Mouse (Mus musculus) spleen, adult 18-20 months (tissue): Measurements from ENCODE around the gene Ttll12.

ENCODE experiments used
- DNase-seq, 2 experiments: peaks; one replicate each; pipeline ENCODE4 v3.0.0; 2022; ENCODE audit warnings: mixed read lengths in 2 of 2

Ttll12 gene

GRCm38 (mm10) chr15:83594513-83595363 lies at the start of gene Ttll12:
Ttll12 (minus strand) TSS chr15:83595157.
- DNase-seq = peak; percentile 74 to 87

- no peak for DNase-seq
Observed at GRCm38 (mm10) chr15:83642518-83642917, 47.6 kb upstream of the Ttll12 start.

GRCm38 (mm10) chr15:83640208-83640607 lies 45.3 kb upstream of the Ttll12 start:
- no peak for DNase-seq

- DNase-seq = no peak
Observed at GRCm38 (mm10) chr15:83639160-83639559, 44.2 kb upstream of the Ttll12 start.

GRCm38 (mm10) chr15:83638196-83638899 lies 43.4 kb upstream of the Ttll12 start:
- no peak for DNase-seq

GRCm38 (mm10) chr15:83636759-83637158 lies 41.8 kb upstream of the Ttll12 start:
- no peak for DNase-seq

GRCm38 (mm10) chr15:83635251-83635650 lies 40.3 kb upstream of the Ttll12 start:
- DNase-seq = no peak

- DNase-seq = no peak
Observed at GRCm38 (mm10) chr15:83634076-83634475, 39.1 kb upstream of the Ttll12 start.

GRCm38 (mm10) chr15:83631071-83631470 lies 36.1 kb upstream of the Ttll12 start:
- no peak for DNase-seq

GRCm38 (mm10) chr15:83629716-83630115 lies 34.8 kb upstream of the Ttll12 start:
- DNase-seq = no peak

- DNase-seq = no peak
Observed at GRCm38 (mm10) chr15:83626142-83626645, 31.2 kb upstream of the Ttll12 start.

GRCm38 (mm10) chr15:83615245-83615644 lies 20.3 kb upstream of the Ttll12 start:
- DNase-seq = no peak

GRCm38 (mm10) chr15:83607115-83607802 lies 12.3 kb upstream of the Ttll12 start:
- DNase-seq = peak; percentile 46 to 65

GRCm38 (mm10) chr15:83606700-83607099 lies 11.7 kb upstream of the Ttll12 start:
- DNase-seq = no peak

- DNase-seq = no peak
Observed at GRCm38 (mm10) chr15:83606216-83606615, 11.3 kb upstream of the Ttll12 start.

GRCm38 (mm10) chr15:83603426-83603825 lies 8.5 kb upstream of the Ttll12 start:
- peak in 1 of 2 experiments; percentile 14 for DNase-seq

- no peak for DNase-seq
Observed at GRCm38 (mm10) chr15:83603046-83603396, 8.1 kb upstream of the Ttll12 start.

GRCm38 (mm10) chr15:83602372-83603045 lies 7.6 kb upstream of the Ttll12 start:
- DNase-seq = peak; percentile 59 to 60

GRCm38 (mm10) chr15:83601185-83601584 lies 6.2 kb upstream of the Ttll12 start:
- DNase-seq = no peak

- no peak for DNase-seq
Observed at GRCm38 (mm10) chr15:83596833-83597232, 1.9 kb upstream of the Ttll12 start.

GRCm38 (mm10) chr15:83595364-83595711 lies 381 bp upstream of the Ttll12 start:
- DNase-seq = no peak

GRCm38 (mm10) chr15:83593702-83594512 lies 1.1 kb downstream of the Ttll12 start:
- DNase-seq = no peak
